Mouse (Mus musculus) heart, postnatal 14 days (tissue): ENCODE results near the gene Mustn1. TPM values are rescaled to one million over a fixed set of nuclear protein-coding genes. Genes with fewer than 3 reads are reported as not detected.

Experiments used
- DNase-seq, 2 experiments: peaks; one replicate each; pipeline ENCODE4 v3.0.0; 2021 to 2022
- intact Hi-C: fragments of 180-260 bp; cut with DNase I; formaldehyde crosslinking; loops from one replicate; pipeline ENCODE4 v1.15.1; 2025
- long read RNA-seq, 2 experiments: library from polyadenylated mRNA; stranded (forward); transcript quantifications; one replicate each; pipeline ENCODE4 v2.0.0; 2021
- total RNA-seq, 2 experiments: library from RNA; stranded (reverse); gene quantifications; 2 replicates each; pipeline ENCODE4 v1.2.3; 2021

The Mustn1 gene
- 10 to 100 TPM; 10.7 to 13.5 TPM for total RNA-seq
- long read RNA-seq, experiment 1, transcript Mustn1-201 (3 exons, 1,236 nt) = major isoform, 6 of 6 reads
- long read RNA-seq, experiment 1, partial matches to known transcripts = 0 of 6 reads
- long read RNA-seq, experiment 1, other reads (novel, unspliced or antisense) = 0 of 6 reads
- long read RNA-seq, experiment 2, partial matches to known transcripts = 0 of 3 reads
- long read RNA-seq, experiment 2, other reads (novel, unspliced or antisense) = 0 of 3 reads

GRCm38 (mm10) chr14:30878958-30879571 is at the start of gene Mustn1:
Gene Mustn1 (plus strand): TSS chr14:30879200.
- peak; percentile 55 to 56 for DNase-seq
- intact Hi-C loops = no loop called here

- no peak for DNase-seq
- intact Hi-C loops = no loop called here
Observed at GRCm38 (mm10) chr14:30837416-30837996, 41.5 kb upstream of the Mustn1 start.

GRCm38 (mm10) chr14:30843701-30844100 is 35.3 kb upstream of the Mustn1 start:
- DNase-seq = no peak
- intact Hi-C loops = no loop called here

GRCm38 (mm10) chr14:30850504-30850903 is 28.5 kb upstream of the Mustn1 start:
- DNase-seq = no peak
- intact Hi-C loops = no loop called here

- no peak for DNase-seq
- intact Hi-C loops = no loop called here
Observed at GRCm38 (mm10) chr14:30852325-30852724, 26.7 kb upstream of the Mustn1 start.

GRCm38 (mm10) chr14:30855316-30855715 is 23.7 kb upstream of the Mustn1 start:
- intact Hi-C loops = no loop called here

GRCm38 (mm10) chr14:30856885-30857507 is 22.0 kb upstream of the Mustn1 start:
- no peak for DNase-seq
- intact Hi-C loops = no loop called here

More at GRCm38 (mm10) chr14:30855316-30855715, 23.7 kb upstream of the Mustn1 start:
- no peak for DNase-seq

- peak in 1 of 2 experiments; percentile 51 for DNase-seq
- intact Hi-C loops = no loop called here
Observed at GRCm38 (mm10) chr14:30857990-30858389, 21.0 kb upstream of the Mustn1 start.

- DNase-seq = no peak
- intact Hi-C loops = loop anchor here (5.0 kb wide), 2 partner anchors 164 to 269 kb away; no protein-coding TSS in a partner anchor
Observed at GRCm38 (mm10) chr14:30861421-30862125, 17.4 kb upstream of the Mustn1 start.

- intact Hi-C loops = loop anchor here (5.0 kb wide), 2 partner anchors 165 to 270 kb away; no protein-coding TSS in a partner anchor
- no peak for DNase-seq
Observed at GRCm38 (mm10) chr14:30862368-30862767, 16.6 kb upstream of the Mustn1 start.

- peak in 1 of 2 experiments; percentile 37 for DNase-seq
- intact Hi-C loops = loop anchor here (5.0 kb wide), 2 partner anchors 38 to 193 kb away; partner anchors contain the start of gene Tmem110
Observed at GRCm38 (mm10) chr14:30865311-30865710, 13.7 kb upstream of the Mustn1 start.

GRCm38 (mm10) chr14:30867042-30867441 is 12.0 kb upstream of the Mustn1 start:
- peak; percentile 81 to 89 for DNase-seq
- intact Hi-C loops = loop anchor here (1.0 to 5.0 kb wide), 4 partner anchors 14 to 195 kb away; partner anchors contain the start of gene Tmem110

- intact Hi-C loops = loop anchor here (5.0 kb wide), 2 partner anchors 42 to 197 kb away; partner anchors contain the start of gene Tmem110
- no peak for DNase-seq
Observed at GRCm38 (mm10) chr14:30868826-30869225, 10.2 kb upstream of the Mustn1 start.

- DNase-seq = peak; percentile 49 to 57
- intact Hi-C loops = loop anchor here (5.0 kb wide), 2 partner anchors 42 to 197 kb away; partner anchors contain the start of gene Tmem110
Observed at GRCm38 (mm10) chr14:30869391-30869801, 9.6 kb upstream of the Mustn1 start.

GRCm38 (mm10) chr14:30870206-30871147 is 8.5 kb upstream of the Mustn1 start:
- intact Hi-C loops = no loop called here
- DNase-seq = peak; percentile 48 to 56

GRCm38 (mm10) chr14:30874095-30874700 is 4.8 kb upstream of the Mustn1 start:
- DNase-seq = peak in 1 of 2 experiments; percentile 21
- intact Hi-C loops = no loop called here

GRCm38 (mm10) chr14:30875130-30875865 is 3.7 kb upstream of the Mustn1 start:
- intact Hi-C loops = no loop called here
- DNase-seq = no peak

GRCm38 (mm10) chr14:30875955-30876354 is 3.0 kb upstream of the Mustn1 start:
- intact Hi-C loops = no loop called here
- DNase-seq = no peak
